Mouse (Mus musculus) liver, adult 2 months (tissue): ENCODE data around the gene Gm42742. TPM values are rescaled to one million over a fixed set of nuclear protein-coding genes. Genes with fewer than 3 reads are reported as not detected.

ENCODE experiments used
- DNase-seq: peaks from one replicate; pipeline ENCODE4 v3.0.0-alpha.2; 2011; ENCODE audit warnings: low read depth, low spot score; ENCODE audit errors: extremely low read depth
- H3K27ac ChIP-seq: fragments of 200-500 bp; replicated peaks from 2 replicates; pipeline ENCODE4 v1.5.1; 2012; ENCODE audit warnings: low read depth, mild to moderate bottlenecking, control low read depth, inconsistent platforms, low read length; ENCODE audit not compliant: insufficient read depth
- H3K27me3 ChIP-seq: fragments of 200-500 bp; 2 replicates; pipeline ENCODE4 v1.6.1; 2012; ENCODE audit warnings: mild to moderate bottlenecking, moderate library complexity, low read length, inconsistent platforms; ENCODE audit not compliant: control insufficient read depth, insufficient read depth
- H3K36me3 ChIP-seq: fragments of 200-500 bp; 2 replicates; pipeline ENCODE4 v1.6.1; 2012; ENCODE audit warnings: low read length, inconsistent platforms; ENCODE audit not compliant: control insufficient read depth, insufficient read depth
- H3K4me1 ChIP-seq: fragments of 200-500 bp; 2 replicates; pipeline ENCODE4 v1.6.1; 2011; ENCODE audit warnings: low read length; ENCODE audit not compliant: control insufficient read depth, insufficient read depth
- H3K4me3 ChIP-seq: fragments of 200-500 bp; 2 replicates; pipeline ENCODE4 v1.5.1; 2011; ENCODE audit warnings: low read depth, mild to moderate bottlenecking, control low read depth, low read length, moderate library complexity; ENCODE audit not compliant: insufficient read depth
- H3K79me2 ChIP-seq: fragments of 200-500 bp; 2 replicates; pipeline ENCODE4 v1.6.1; 2012; ENCODE audit warnings: inconsistent platforms, mild to moderate bottlenecking, low read length, moderate library complexity; ENCODE audit not compliant: control insufficient read depth, insufficient read depth
- H3K9ac ChIP-seq: fragments of 200-500 bp; 2 replicates; pipeline ENCODE4 v1.6.1; 2012; ENCODE audit warnings: low read depth, mild to moderate bottlenecking, control low read depth, inconsistent platforms, low read length
- CTCF ChIP-seq: fragments of 200-500 bp; IDR thresholded peaks from 2 replicates; pipeline ENCODE4 v1.5.1; 2011; ENCODE audit warnings: low read depth, low read length, control low read depth
- POLR2A ChIP-seq: fragments of 200-500 bp; IDR thresholded peaks from 2 replicates; pipeline ENCODE4 v1.6.1; 2011; ENCODE audit warnings: low read length, control low read depth; ENCODE audit not compliant: insufficient read depth; ENCODE audit errors: extremely low read depth
- WGBS: fragments of 180-500 bp; shearing (Covaris S2); methylation state at CpG from one replicate; pipeline ENCODE4 v1.1.7; 2018; 5-methylcytosine and 5-hydroxymethylcytosine counted together
- polyA plus RNA-seq: library from polyadenylated mRNA; depleted of rRNA; stranded (reverse); fragments of >200 nt; gene quantifications from 2 replicates; pipeline ENCODE4 v1.2.3, GENCODE M21; 2012; rRNA removed
- total RNA-seq: library from RNA; depleted of rRNA; stranded (reverse); fragments of >200 nt; gene quantifications from 2 replicates; pipeline ENCODE4 v1.2.3, GENCODE M21; 2014; rRNA removed

Gm42742 gene
- total and polyA plus RNA-seq, 2 experiments, result 9.5 to 11.2 TPM

DNA sequence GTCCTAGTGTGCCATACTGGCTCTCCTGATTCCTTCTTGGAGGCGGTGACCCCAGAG lies 45.2 kb downstream of the Gm42742 start, which contains the start of gene Cdipt:
Gene Cdipt, plus strand, starts transcription at position 22 of the 57 bp plus-strand sequence.
- WGBS, result 4% methylated on average over 1 of the region's 1 CpGs
- peak within 1 kb of the TSS; percentile 93 for H3K9ac ChIP-seq
- H3K27me3 ChIP-seq, result no peaks in the 10 kb centered on the region
- H3K27ac ChIP-seq, result peak within 1 kb of the TSS; percentile 92
- no peak for DNase-seq
- H3K36me3 ChIP-seq, result peaks cover 2% of the 10 kb centered on the region; the same call in 1 of the 2 replicates
- H3K79me2 ChIP-seq, result peaks cover 7% of the 10 kb centered on the region; the same call in 1 of the 2 replicates
- H3K4me1 ChIP-seq, result peaks cover 4% of the 10 kb centered on the region
- peak within 1 kb of the TSS; percentile 86 for H3K4me3 ChIP-seq
- TF ChIP-seq CTCF (no peak), POLR2A (no peak)

DNA sequence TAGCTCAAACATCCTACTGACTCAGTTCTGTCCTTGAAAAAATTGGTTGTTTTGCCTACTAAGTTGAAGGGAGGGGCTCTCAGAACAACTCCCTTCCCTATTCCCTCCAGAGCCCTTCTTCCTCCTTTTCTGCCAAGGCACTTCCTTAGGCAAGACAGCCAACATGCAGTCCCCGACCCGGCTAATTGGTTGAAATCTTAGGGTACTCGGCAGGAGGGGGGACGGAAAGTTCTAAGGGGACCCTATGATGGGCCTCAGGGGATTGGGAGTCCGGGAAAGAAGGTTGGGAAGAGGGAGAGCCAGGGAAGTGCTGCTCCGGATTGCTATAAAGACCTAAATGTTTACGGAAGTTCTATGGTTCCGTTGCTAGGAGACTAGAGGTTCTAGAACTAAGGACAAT lies 45.4 kb downstream of the Gm42742 start:
- peaks cover 7% of the 10 kb centered on the region; the same call in 1 of the 2 replicates for H3K79me2 ChIP-seq
- H3K9ac ChIP-seq, result no peak overlapping the region; the same call in 1 of the 2 replicates
- DNase-seq, result peak; percentile 12
- TF ChIP-seq POLR2A, result no peak
- no peak for TF ChIP-seq CTCF
- H3K36me3 ChIP-seq, result peaks cover 2% of the 10 kb centered on the region; the same call in 1 of the 2 replicates
- H3K27ac ChIP-seq, result peak overlapping the region; percentile 41
- whole genome bisulfite sequencing, result 14% methylated on average over 8 of the region's 8 CpGs
- no peaks in the 10 kb centered on the region for H3K27me3 ChIP-seq
- peak overlapping the region; percentile 86; the same call in 1 of the 2 replicates for H3K4me3 ChIP-seq
- peaks cover 4% of the 10 kb centered on the region for H3K4me1 ChIP-seq

DNA sequence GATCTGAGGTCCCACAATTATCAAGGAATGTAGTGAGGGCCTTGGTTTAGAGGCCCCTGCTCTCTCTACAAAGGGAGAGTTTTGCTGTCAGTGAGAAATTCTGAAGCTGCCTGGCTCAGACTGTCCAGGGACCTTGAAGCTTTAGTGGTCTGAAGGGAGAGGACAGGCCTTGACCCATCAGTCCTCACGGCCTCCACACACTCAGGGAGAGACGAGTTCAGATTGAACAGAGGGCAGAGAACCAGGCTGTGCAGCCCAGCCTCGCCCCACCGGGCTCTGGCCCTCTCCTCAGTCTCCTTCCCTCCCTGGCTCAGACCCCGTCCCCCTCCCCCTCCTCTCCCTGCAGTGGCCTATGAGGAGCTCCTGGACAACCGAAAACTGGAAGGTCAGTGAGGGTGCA lies 53.5 kb downstream of the Gm42742 start:
- no peaks in the 10 kb centered on the region for H3K4me1 ChIP-seq

DNA sequence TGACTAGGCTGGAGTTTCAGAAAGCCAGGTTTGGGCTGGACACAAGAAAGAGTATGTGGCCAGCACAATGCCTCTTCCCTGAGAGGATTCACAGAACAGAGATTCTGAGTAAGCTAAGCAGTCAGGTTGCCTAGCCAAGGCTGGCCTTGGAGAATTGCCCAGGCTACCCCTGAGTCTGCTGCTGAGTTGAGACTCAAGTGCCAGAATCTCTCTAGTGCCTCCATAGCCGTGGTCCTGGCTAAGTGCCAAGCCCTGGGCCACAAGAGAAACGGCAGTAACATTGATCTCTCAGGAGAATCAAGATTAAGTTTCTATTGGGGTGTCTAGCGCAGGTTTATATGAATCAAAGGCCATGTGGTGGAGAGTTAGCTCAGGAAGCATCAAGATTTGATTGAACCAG lies 55.3 kb downstream of the Gm42742 start:
- no peak for DNase-seq
- H3K36me3 ChIP-seq, result no peaks in the 10 kb centered on the region
- no peaks in the 10 kb centered on the region for H3K4me1 ChIP-seq
- H3K9ac ChIP-seq, result no peak overlapping the region
- no peaks in the 10 kb centered on the region for H3K27me3 ChIP-seq
- WGBS, result 41% methylated on average over 3 of the region's 3 CpGs
- H3K27ac ChIP-seq, result no peak overlapping the region
- TF ChIP-seq CTCF, result no peak
- TF ChIP-seq POLR2A, result no peak
- H3K4me3 ChIP-seq, result no peak overlapping the region
- H3K79me2 ChIP-seq, result no peaks in the 10 kb centered on the region

More for the DNA sequence above, 53.5 kb downstream of the Gm42742 start:
- Histone ChIP-seq H3K36me3 (no peaks in the 10 kb centered on the region), H3K27me3 (no peaks in the 10 kb centered on the region), H3K79me2 (no peaks in the 10 kb centered on the region), H3K27ac (no peak overlapping the region), H3K9ac (no peak overlapping the region), H3K4me3 (no peak overlapping the region)
- no peak for DNase-seq
- 87% methylated on average over 6 of the region's 6 CpGs for WGBS
- TF ChIP-seq CTCF, result no peak
- TF ChIP-seq POLR2A, result no peak

Other genes starting within 250 kb of the Gm42742 start
Only the 30 nearest of the 32 such genes appear.
- gene Ppp4c, start 228.6 kb downstream of the Gm42742 start, total RNA-seq, result 45.8 and 52.8 TPM in 2 replicates
- gene Ppp4c, start 228.6 kb downstream of the Gm42742 start, polyA plus RNA-seq, result 81.2 and 97.2 TPM in 2 replicates
- gene Fam57b, start 223.4 kb downstream of the Gm42742 start, total RNA-seq, result not detected in 2 replicates
- 0.06 and 0.44 TPM in 2 replicates for gene Fam57b, start 223.4 kb downstream of the Gm42742 start, polyA plus RNA-seq
- gene 4930451I11Rik, start 189.5 kb downstream of the Gm42742 start, total RNA-seq, result not detected in 2 replicates
- not detected in 2 replicates for gene 4930451I11Rik, start 189.5 kb downstream of the Gm42742 start, polyA plus RNA-seq
- gene Doc2a, start 173.7 kb downstream of the Gm42742 start, total RNA-seq, result not detected in 2 replicates
- gene Doc2a, start 173.7 kb downstream of the Gm42742 start, polyA plus RNA-seq, result not detected in 2 replicates
- 1.0 and 1.5 TPM in 2 replicates for gene Hirip3, start 159.1 kb downstream of the Gm42742 start, total RNA-seq
- gene Hirip3, start 159.1 kb downstream of the Gm42742 start, polyA plus RNA-seq, result 1.00 and 2.4 TPM in 2 replicates
- 2.5 and 4.8 TPM in 2 replicates for gene Ino80e, start 158.7 kb downstream of the Gm42742 start, total RNA-seq
- 16.3 and 18.5 TPM in 2 replicates for gene Ino80e, start 158.7 kb downstream of the Gm42742 start, polyA plus RNA-seq
- 20.5 and 21.7 TPM in 2 replicates for gene Taok2, start 136.4 kb downstream of the Gm42742 start, total RNA-seq
- 28.5 and 42.7 TPM in 2 replicates for gene Taok2, start 136.4 kb downstream of the Gm42742 start, polyA plus RNA-seq
- gene Tmem219, start 98.2 kb downstream of the Gm42742 start, total RNA-seq, result 78.4 and 98.6 TPM in 2 replicates
- gene Tmem219, start 98.2 kb downstream of the Gm42742 start, polyA plus RNA-seq, result 94.9 and 120 TPM in 2 replicates
- 2.1 and 3.4 TPM in 2 replicates for gene Kctd13, start 92.2 kb downstream of the Gm42742 start, total RNA-seq
- 5.8 and 7.6 TPM in 2 replicates for gene Kctd13, start 92.2 kb downstream of the Gm42742 start, polyA plus RNA-seq
- not detected in 2 replicates for gene Asphd1, start 71.5 kb downstream of the Gm42742 start, total RNA-seq
- gene Asphd1, start 71.5 kb downstream of the Gm42742 start, polyA plus RNA-seq, result not detected in 2 replicates
- gene Sez6l2, start 70.5 kb downstream of the Gm42742 start, total RNA-seq, result 0.20 and 0.28 TPM in 2 replicates
- 0.31 and 0.60 TPM in 2 replicates for gene Sez6l2, start 70.5 kb downstream of the Gm42742 start, polyA plus RNA-seq
- 41.2 and 42.8 TPM in 2 replicates for gene Cdipt, start 45.2 kb downstream of the Gm42742 start, total RNA-seq
- gene Cdipt, start 45.2 kb downstream of the Gm42742 start, polyA plus RNA-seq, result 137 and 141 TPM in 2 replicates
- gene Cdiptos, start 45.0 kb downstream of the Gm42742 start, total RNA-seq, result 0.09 TPM in 1 of 2 replicates, not detected in the other
- gene Cdiptos, start 45.0 kb downstream of the Gm42742 start, polyA plus RNA-seq, result 0.20 and 0.23 TPM in 2 replicates
- gene Mvp, start 6.5 kb downstream of the Gm42742 start, total RNA-seq, result 23.4 and 28.5 TPM in 2 replicates
- gene Mvp, start 6.5 kb downstream of the Gm42742 start, polyA plus RNA-seq, result 26.3 and 39.4 TPM in 2 replicates
- gene Pagr1b, start 4.6 kb downstream of the Gm42742 start, total RNA-seq, result 0.74 TPM in 1 of 2 replicates, not detected in the other
- gene Pagr1b, start 4.6 kb downstream of the Gm42742 start, polyA plus RNA-seq, result 0.49 TPM in 1 of 2 replicates, not detected in the other
- gene Pagr1a, start 3.7 kb downstream of the Gm42742 start, total RNA-seq, result 4.9 and 6.7 TPM in 2 replicates
- 2.6 and 4.2 TPM in 2 replicates for gene Pagr1a, start 3.7 kb downstream of the Gm42742 start, polyA plus RNA-seq
- gene Prrt2, start 114 bp upstream of the Gm42742 start, total RNA-seq, result not detected in 2 replicates
- 0.75 TPM in 1 of 2 replicates, not detected in the other for gene Prrt2, start 114 bp upstream of the Gm42742 start, polyA plus RNA-seq
- gene Maz, start 5.9 kb upstream of the Gm42742 start, total RNA-seq, result 8.9 and 16.4 TPM in 2 replicates
- gene Maz, start 5.9 kb upstream of the Gm42742 start, polyA plus RNA-seq, result 74.6 and 81.9 TPM in 2 replicates
- 0.37 and 1.3 TPM in 2 replicates for gene Kif22, start 21.4 kb upstream of the Gm42742 start, total RNA-seq
- gene Kif22, start 21.4 kb upstream of the Gm42742 start, polyA plus RNA-seq, result 0.44 and 0.75 TPM in 2 replicates
- gene Zg16, start 66.2 kb upstream of the Gm42742 start, total RNA-seq, result 11.2 and 47.8 TPM in 2 replicates
- gene Zg16, start 66.2 kb upstream of the Gm42742 start, polyA plus RNA-seq, result 1.2 and 2.3 TPM in 2 replicates
- 0.28 and 0.34 TPM in 2 replicates for gene AI467606, start 70.3 kb upstream of the Gm42742 start, total RNA-seq
- 1.2 and 1.3 TPM in 2 replicates for gene AI467606, start 70.3 kb upstream of the Gm42742 start, polyA plus RNA-seq
- gene Qprt, start 101.1 kb upstream of the Gm42742 start, total RNA-seq, result 116 and 129 TPM in 2 replicates
- gene Qprt, start 101.1 kb upstream of the Gm42742 start, polyA plus RNA-seq, result 196 and 210 TPM in 2 replicates
- gene Spn, start 116.7 kb upstream of the Gm42742 start, total RNA-seq, result 0.27 and 0.28 TPM in 2 replicates
- 0.54 and 0.88 TPM in 2 replicates for gene Spn, start 116.7 kb upstream of the Gm42742 start, polyA plus RNA-seq
- gene Cd2bp2, start 175.0 kb upstream of the Gm42742 start, total RNA-seq, result 12.4 and 12.6 TPM in 2 replicates
- gene Cd2bp2, start 175.0 kb upstream of the Gm42742 start, polyA plus RNA-seq, result 10.1 and 11.8 TPM in 2 replicates
- gene Tbc1d10b, start 187.4 kb upstream of the Gm42742 start, total RNA-seq, result 5.3 and 7.0 TPM in 2 replicates
- 7.3 and 9.5 TPM in 2 replicates for gene Tbc1d10b, start 187.4 kb upstream of the Gm42742 start, polyA plus RNA-seq
- 1.5 and 8.6 TPM in 2 replicates for gene Mylpf, start 187.8 kb upstream of the Gm42742 start, total RNA-seq
- 0.71 and 0.93 TPM in 2 replicates for gene Mylpf, start 187.8 kb upstream of the Gm42742 start, polyA plus RNA-seq
- 2.3 and 2.9 TPM in 2 replicates for gene Zfp553, start 212.0 kb upstream of the Gm42742 start, total RNA-seq
- gene Zfp553, start 212.0 kb upstream of the Gm42742 start, polyA plus RNA-seq, result 3.5 and 4.5 TPM in 2 replicates
- gene Sept1, start 212.0 kb upstream of the Gm42742 start, total RNA-seq, result 1.4 and 1.5 TPM in 2 replicates
- gene Sept1, start 212.0 kb upstream of the Gm42742 start, polyA plus RNA-seq, result 3.5 and 4.0 TPM in 2 replicates
- gene Zfp771, start 223.2 kb upstream of the Gm42742 start, total RNA-seq, result 19.6 and 30.1 TPM in 2 replicates
- 52.8 and 57.7 TPM in 2 replicates for gene Zfp771, start 223.2 kb upstream of the Gm42742 start, polyA plus RNA-seq
- 61.5 and 70.2 TPM in 2 replicates for gene Dctpp1, start 239.6 kb upstream of the Gm42742 start, total RNA-seq
- gene Dctpp1, start 239.6 kb upstream of the Gm42742 start, polyA plus RNA-seq, result 70.7 and 73.4 TPM in 2 replicates